Mouse (Mus musculus): ENCODE measurements around the gene Exoc4. TPM values are rescaled to one million over a fixed set of nuclear protein-coding genes. Genes with fewer than 3 reads are reported as not detected.
A peak's percentile ranks its signal among the peaks of the same experiment; 100 is the strongest.

Exoc4 gene
- 10 to 100 TPM; 43.5 to 45.0 TPM for total RNA-seq (2021)
- long read RNA-seq, experiment 1, full-length matches to known transcripts = 15 of 30 reads
- long read RNA-seq, experiment 1, partial matches to known transcripts = 15 of 30 reads
- long read RNA-seq, experiment 1, other reads (novel, unspliced or antisense) = 0 of 30 reads
- long read RNA-seq, experiment 2, full-length matches to known transcripts = 8 of 22 reads
- long read RNA-seq, experiment 2, partial matches to known transcripts = 14 of 22 reads
- long read RNA-seq, experiment 2, other reads (novel, unspliced or antisense) = 0 of 22 reads

- DNase-seq (ENCODE audit: low spot score) = peak; percentile 97
Observed at GRCm38 (mm10) chr6:33248894-33249758, at the start of gene Exoc4. TSS of gene Exoc4 (plus strand) at chr6:33249085.

GRCm38 (mm10) chr6:33218780-33219179 is 30.1 kb upstream of the Exoc4 start:
- no peak for DNase-seq (ENCODE audit: low spot score)

GRCm38 (mm10) chr6:33226700-33227099 is 22.2 kb upstream of the Exoc4 start:
- no peak for DNase-seq (ENCODE audit: low spot score)

GRCm38 (mm10) chr6:33227371-33227770 is 21.5 kb upstream of the Exoc4 start:
- no peak for DNase-seq (ENCODE audit: low spot score)

GRCm38 (mm10) chr6:33241250-33241649 is 7.6 kb upstream of the Exoc4 start:
- DNase-seq (ENCODE audit: low spot score) = no peak

- DNase-seq (ENCODE audit: low spot score) = no peak
Observed at GRCm38 (mm10) chr6:33244546-33244945, 4.3 kb upstream of the Exoc4 start.

DNA sequence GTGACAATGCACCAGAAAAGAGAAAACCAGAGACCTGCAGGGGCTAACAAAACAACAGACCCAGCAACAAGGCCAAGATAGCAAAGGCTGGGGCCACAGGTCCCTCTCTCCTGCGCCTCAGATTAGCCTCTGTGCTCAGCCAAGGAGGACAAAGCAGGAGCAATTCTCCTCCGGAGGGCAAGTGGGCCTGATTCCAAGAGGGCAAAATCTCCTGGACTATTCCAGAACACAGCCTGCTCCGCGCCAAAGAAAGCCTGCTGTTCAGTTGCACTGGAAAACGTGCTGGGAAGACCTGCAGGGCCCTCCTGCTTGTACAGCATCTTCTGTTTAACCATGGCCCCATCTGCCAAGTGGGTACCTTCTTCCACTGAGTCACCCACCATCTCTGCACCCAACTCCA is 1.7 kb upstream of the Exoc4 start:
- no peak for DNase-seq (ENCODE audit: low spot score)

DNA sequence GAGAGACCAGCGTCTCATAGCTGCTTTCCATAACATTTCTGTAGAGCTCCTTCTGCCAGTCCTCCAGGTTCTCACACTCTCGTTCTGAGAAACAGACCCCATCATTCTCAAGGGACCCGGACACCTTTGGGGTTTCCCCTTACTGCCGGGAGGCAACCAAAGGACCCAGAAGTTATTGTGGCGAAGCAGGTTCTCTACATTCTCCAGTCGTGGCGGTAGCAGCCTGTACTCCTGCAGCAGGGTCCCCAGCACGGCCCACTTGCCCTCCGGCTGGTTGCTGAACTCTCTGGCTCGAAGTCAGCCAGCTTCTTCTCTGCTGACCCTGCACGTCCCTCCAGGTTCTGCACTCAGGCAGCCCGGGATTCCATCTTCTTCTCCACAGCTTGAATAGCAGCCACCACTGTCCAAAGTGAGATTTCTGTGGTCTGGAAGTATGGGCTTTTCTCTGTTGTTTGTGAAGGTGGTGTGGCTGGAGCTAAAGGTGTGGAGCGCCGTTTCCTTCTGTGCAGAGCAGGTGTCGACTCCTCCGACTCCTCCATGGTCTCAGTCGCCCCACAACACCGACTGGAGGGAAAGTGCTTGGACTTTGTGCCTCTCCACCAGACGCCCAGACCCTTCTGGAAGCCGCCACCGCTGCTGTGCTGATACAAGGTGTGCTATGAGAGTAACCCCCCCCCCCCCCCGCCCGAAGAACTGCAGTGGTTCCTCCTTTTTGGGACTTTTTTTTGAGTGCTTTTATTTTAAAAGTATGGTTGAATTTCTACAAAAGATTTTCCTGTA is 1.1 kb upstream of the Exoc4 start:
- no peak for DNase-seq (ENCODE audit: low spot score)

DNA sequence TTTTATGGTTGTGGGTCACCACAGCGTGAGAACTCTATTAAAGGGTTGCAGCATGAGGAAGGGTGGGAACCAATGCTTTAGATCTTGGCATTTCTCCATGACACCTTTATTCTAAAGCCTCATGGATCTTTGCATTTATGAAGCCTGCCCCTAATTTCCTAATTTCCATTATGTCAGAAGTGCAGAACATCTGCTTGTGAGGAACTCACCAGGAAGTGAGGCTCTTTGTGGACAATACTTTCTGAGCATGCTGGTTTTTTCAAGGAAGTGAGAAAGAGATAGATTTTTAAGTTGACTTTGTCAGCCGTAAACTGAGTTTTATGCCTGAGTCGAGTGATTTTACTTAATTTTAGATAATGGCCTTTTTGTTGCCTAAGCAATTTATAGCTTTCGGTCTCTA is 7.8 kb downstream of the Exoc4 start:
- DNase-seq (ENCODE audit: low spot score) = no peak

DNA sequence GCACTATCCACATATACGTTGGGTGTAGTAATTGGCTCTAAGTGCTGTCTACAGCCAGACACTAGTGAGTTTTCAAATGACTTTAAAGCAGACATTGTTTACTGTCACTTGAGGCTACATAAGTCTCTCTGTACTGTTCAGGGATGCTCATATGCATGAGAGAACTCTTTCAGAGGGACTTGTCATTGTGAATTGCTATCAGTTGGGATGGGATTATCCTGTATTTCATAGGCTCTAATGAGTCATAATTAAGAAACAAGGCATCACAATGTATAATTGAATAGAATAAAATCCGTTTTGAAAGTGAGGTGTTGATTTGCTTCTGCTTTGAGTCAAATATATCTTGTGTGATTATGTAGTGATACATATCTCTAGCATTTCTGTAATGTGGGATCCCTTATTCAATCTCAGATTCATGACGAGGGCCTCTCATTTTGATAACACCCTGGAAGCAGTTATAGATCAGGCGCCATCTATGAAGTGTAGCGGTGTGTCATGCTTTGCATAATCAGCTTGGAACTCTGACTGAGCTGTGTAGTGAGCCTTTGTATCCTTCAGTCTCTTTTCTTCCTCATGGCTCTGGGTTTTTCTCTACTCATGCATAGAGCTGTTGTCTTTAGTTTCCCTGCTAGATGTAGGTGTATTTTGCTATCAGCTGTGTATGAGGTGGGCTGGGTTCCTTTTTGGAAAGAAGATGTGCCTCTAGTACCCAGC is 8.3 kb downstream of the Exoc4 start:
- DNase-seq (ENCODE audit: low spot score) = no peak

- DNase-seq (ENCODE audit: low spot score) = no peak
Observed at GRCm38 (mm10) chr6:33259926-33260325, 11.0 kb downstream of the Exoc4 start.

DNA sequence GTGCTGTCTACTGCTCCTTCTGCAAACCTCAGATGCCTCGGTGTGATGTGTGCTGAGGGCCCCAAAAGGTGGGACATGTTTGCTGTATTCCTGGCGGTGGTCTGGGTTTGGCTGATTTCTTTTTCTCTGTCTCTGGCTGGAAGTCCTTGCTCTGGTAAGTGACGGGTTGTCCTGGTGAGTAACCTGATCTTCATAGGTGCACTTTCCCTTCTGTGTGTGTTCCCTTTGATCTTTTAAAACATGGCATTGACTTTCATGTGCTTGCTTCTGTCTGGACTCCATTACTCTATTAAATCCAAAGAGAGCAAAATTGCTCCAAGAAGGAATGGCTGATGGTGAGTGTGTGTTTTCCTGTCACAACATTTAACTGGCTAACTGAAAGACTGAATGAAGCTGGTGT is 12.7 kb downstream of the Exoc4 start:
- DNase-seq (ENCODE audit: low spot score) = no peak

- DNase-seq (ENCODE audit: low spot score) = no peak
Observed at GRCm38 (mm10) chr6:33263950-33264349, 15.1 kb downstream of the Exoc4 start.

DNA sequence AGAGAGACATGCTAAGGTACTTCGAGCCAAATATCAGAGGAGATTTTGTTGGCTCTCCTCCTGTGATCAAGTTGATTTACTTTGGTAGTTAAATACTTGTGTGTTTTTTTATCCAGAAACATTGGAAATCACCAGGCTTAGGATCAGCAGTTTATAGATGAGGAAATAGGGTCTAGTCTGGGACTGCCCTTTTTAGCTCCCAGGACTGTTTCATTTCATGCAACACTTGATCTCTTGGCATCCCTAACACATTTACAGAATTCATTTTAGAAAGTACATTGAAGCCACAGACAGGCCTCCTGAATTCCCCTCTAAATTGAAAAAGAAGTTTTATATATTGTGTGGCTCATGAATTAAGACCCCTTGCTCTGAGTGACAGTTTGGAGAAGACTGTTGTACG is 15.5 kb downstream of the Exoc4 start:
- no peak for DNase-seq (ENCODE audit: low spot score)

DNA sequence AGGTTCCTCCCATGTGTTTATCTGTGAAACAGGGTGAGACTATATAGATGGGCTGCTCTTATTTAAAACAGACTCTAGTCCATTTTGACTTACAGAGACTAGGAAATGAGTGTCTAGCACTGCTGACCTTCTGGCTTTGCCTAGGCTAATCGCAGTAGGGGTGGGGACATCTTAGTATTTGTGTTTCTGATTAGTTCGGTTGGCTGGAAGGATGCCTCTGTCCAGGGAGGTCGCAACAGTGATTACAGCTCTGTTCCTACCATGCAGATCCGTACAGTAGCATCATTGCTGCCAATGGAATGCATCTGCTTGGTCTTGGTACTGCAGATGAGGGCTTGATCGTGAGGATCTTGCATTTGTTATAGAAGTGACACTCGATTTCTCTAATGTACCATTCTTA is 18.7 kb downstream of the Exoc4 start:
- DNase-seq (ENCODE audit: low spot score) = no peak

DNA sequence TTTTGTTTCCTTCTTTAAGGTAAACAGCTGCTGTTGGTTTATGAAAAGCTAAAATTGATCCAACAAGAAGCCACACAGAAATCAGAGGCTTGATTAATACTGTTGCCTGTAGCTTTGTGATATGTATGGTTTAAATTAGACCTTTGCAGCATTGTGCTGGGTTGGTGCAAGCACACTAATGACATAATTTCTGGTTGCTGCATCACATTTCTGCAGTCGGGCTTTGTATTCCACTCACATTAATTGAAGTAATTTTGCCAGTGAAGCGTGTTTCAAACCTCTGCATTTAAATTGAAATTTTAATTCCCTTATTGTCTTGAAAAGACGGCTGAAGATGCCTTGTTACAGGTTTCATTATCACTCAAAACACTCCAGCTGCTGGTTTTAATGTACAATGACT is 34.6 kb downstream of the Exoc4 start:
- DNase-seq (ENCODE audit: low spot score) = no peak

DNA sequence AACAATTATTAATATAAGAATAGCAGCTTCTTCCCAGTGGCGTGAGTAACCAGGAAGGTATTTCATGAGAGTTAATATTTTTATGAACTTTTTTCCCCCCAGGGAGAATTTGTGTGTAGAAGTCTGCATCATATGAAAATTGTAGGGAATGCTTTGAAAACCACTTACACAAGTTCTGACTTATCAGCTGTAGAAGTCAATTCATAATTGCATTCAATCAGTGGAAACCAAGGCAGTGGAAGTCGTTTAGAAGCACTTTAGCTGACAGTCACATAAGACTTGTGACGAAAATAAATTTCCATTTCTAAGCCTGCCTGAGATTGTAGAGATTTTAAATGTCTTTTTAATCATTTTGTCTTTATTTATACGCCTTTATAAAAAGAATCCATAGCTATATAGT is 35.1 kb downstream of the Exoc4 start:
- DNase-seq (ENCODE audit: low spot score) = no peak

- DNase-seq (ENCODE audit: low spot score) = no peak
Observed at GRCm38 (mm10) chr6:33286376-33286775, 37.5 kb downstream of the Exoc4 start.

DNA sequence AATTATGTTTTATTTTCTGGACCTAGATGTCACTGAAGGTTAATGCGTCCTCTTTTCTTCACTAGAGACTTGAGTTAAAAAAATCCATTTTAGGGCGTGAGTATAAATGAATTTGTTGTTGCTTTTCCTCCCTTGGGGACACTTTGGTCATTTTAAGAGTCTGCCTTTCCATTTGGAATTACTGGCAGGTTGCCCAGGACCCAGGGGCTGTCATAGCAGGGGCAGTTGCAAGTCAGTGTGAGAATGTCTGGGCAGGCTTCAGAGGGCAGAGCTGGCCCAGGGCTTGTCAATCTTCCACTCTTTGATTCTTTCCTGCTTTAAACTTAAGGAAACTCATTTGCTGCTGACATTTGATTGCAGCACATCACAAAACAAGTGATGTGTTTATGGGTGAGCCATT is 45.7 kb downstream of the Exoc4 start:
- no peak for DNase-seq (ENCODE audit: low spot score)

- no peak for DNase-seq (ENCODE audit: low spot score)
Observed at GRCm38 (mm10) chr6:33297566-33297965, 48.7 kb downstream of the Exoc4 start.

GRCm38 (mm10) chr6:33298768-33299167 is 49.9 kb downstream of the Exoc4 start:
- DNase-seq (ENCODE audit: low spot score) = no peak

DNA sequence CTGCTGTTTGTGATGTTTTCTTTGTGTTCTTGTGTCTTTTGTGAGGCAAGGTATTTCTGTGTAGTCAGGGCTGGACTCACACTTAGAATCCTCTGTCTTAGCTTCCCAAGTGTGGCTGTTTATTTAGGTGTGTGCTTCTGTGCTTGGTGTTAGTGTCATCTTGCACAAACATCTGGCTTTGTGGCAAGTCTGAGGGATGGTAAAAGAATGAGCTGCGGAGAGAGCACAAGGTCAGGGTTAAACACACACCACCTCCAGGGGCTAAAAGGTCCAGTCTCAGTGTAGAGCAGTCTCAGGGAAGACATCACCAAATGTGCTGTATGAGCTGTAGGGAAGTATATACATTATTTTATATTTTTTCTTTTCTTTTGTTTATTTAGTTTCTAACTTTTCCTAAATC is 57.1 kb downstream of the Exoc4 start:
- no peak for DNase-seq (ENCODE audit: low spot score)

Data from gastrocnemius, adult 18-20 months (tissue).